Mouse (Mus musculus): ENCODE measurements around the gene Rasl2-9.

- no peak for TF ChIP-seq CTCF (IDR thresholded peaks at IDR 0.05)
- no peak for TF ChIP-seq POLR2A (IDR thresholded peaks at IDR 0.05; ENCODE audit: insufficient read depth, low read depth, low read length)
- no peak for TF ChIP-seq EP300 (IDR thresholded peaks at IDR 0.05; ENCODE audit: insufficient read depth, low read depth, low read length)
Observed at GRCm38 (mm10) chr7:5112701-5113100, 13.0 kb downstream of the Rasl2-9 start.
